Mouse (Mus musculus) hematopoietic stem cell, adult 5-6 weeks (primary cell): ENCODE data around the gene Vps16. TPM values are rescaled to one million over a fixed set of nuclear protein-coding genes. Genes with fewer than 3 reads are reported as not detected.
A peak's percentile ranks its signal among the peaks of the same experiment; 100 is the strongest.

Experiments used
- ATAC-seq, 2 experiments: fragments of 125-278 bp in 1 of 2; replicated peaks in 1 of 2; 2 replicates each; pipeline ENCODE4 v1.8.0; 2016 to 2017; ENCODE audit warnings: inconsistent platforms in 2 of 2, mild to moderate bottlenecking in 2 of 2, moderate number of reproducible peaks in 2 of 2, low read depth in 1 of 2, moderate TSS enrichment in 1 of 2; ENCODE audit not compliant: low FRiP score in 2 of 2, poor library complexity in 2 of 2, severe bottlenecking in 2 of 2, insufficient read depth in 1 of 2, low TSS enrichment in 1 of 2
- total RNA-seq: library from RNA; stranded (forward); fragments of 172-1452, 232-1000 nt; gene quantifications from 2 replicates; pipeline ENCODE4 v1.2.3, GENCODE M21; 2017

The Vps16 gene
- total RNA-seq, 1 experiment from 2014 or later, result 127 TPM

- ATAC-seq, result no peak
These were observed 63.9 kb downstream of the Vps16 start for GRCm38 (mm10) chr2:130488002-130488401.

- ATAC-seq, result peak; percentile 25 to 42; a peak in 2 of 4 replicates
These were observed 64.5 kb downstream of the Vps16 start for GRCm38 (mm10) chr2:130488600-130488999.

- no peak for ATAC-seq
These were observed 67.0 kb downstream of the Vps16 start for GRCm38 (mm10) chr2:130491162-130491561.

- ATAC-seq, result peak in 1 of 2 experiments; percentile 46; a peak in 1 of 4 replicates
These were observed 67.4 kb downstream of the Vps16 start for GRCm38 (mm10) chr2:130491587-130491986.

Other genes starting within 250 kb of the Vps16 start
- 135 and 198 TPM in 2 replicates for gene Snrpb, start 244.9 kb upstream of the Vps16 start, total RNA-seq
- not detected in 2 replicates for gene Tmc2, start 229.1 kb upstream of the Vps16 start, total RNA-seq
- 416 and 547 TPM in 2 replicates for gene Nop56, start 149.9 kb upstream of the Vps16 start, total RNA-seq
- gene Idh3b, start 139.8 kb upstream of the Vps16 start, total RNA-seq, result 98.3 and 145 TPM in 2 replicates
- not detected in 2 replicates for gene Ebf4, start 129.2 kb upstream of the Vps16 start, total RNA-seq
- gene Cpxm1, start 26.8 kb upstream of the Vps16 start, total RNA-seq, result 0.94 and 6.9 TPM in 2 replicates
- gene Gm28372, start 19.1 kb upstream of the Vps16 start, total RNA-seq, result not detected in 2 replicates
- gene 1700020A23Rik, start 19.1 kb upstream of the Vps16 start, total RNA-seq, result not detected in 2 replicates
- not detected in 2 replicates for gene Tmem239, start 17.9 kb upstream of the Vps16 start, total RNA-seq
- 11.5 and 12.5 TPM in 2 replicates for gene Pced1a, start 362 bp downstream of the Vps16 start, total RNA-seq
- 155 and 171 TPM in 2 replicates for gene Ptpra, start 25.9 kb downstream of the Vps16 start, total RNA-seq
- 34.9 and 37.2 TPM in 2 replicates for gene Mrps26, start 139.4 kb downstream of the Vps16 start, total RNA-seq
- gene Oxt, start 151.8 kb downstream of the Vps16 start, total RNA-seq, result not detected in 2 replicates
- not detected in 2 replicates for gene Avp, start 158.2 kb downstream of the Vps16 start, total RNA-seq
- gene Fastkd5, start 205.7 kb downstream of the Vps16 start, total RNA-seq, result 17.7 and 20.2 TPM in 2 replicates
- gene Ubox5, start 205.7 kb downstream of the Vps16 start, total RNA-seq, result 6.3 and 9.4 TPM in 2 replicates
- 0.44 and 0.45 TPM in 2 replicates for gene Lzts3, start 218.5 kb downstream of the Vps16 start, total RNA-seq
- 97.6 and 97.7 TPM in 2 replicates for gene Ddrgk1, start 240.3 kb downstream of the Vps16 start, total RNA-seq
- gene Itpa, start 243.3 kb downstream of the Vps16 start, total RNA-seq, result 55.2 and 57.7 TPM in 2 replicates